Mouse (Mus musculus) liver, embryonic 14.5 days (tissue): ENCODE measurements around the gene Krt8.

Experiments used
- CTCF ChIP-seq: IDR thresholded peaks from 2 replicates; pipeline ENCODE4 v1.5.1; 2016; ENCODE audit warnings: antibody characterized with exemption, low read depth, control low read depth
- EP300 ChIP-seq: IDR thresholded peaks from 2 replicates; pipeline ENCODE4 v1.6.1; 2016; ENCODE audit warnings: antibody characterized with exemption, low read depth

- TF ChIP-seq CTCF (no peak), EP300 (no peak)
Measured at GRCm38 (mm10) chr15:102006317-102006716, 2.0 kb upstream of the Krt8 start.
